Mouse (Mus musculus): ENCODE measurements around the gene Tamm41. TPM values are rescaled to one million over a fixed set of nuclear protein-coding genes. Genes with fewer than 3 reads are reported as not detected.

Gene Tamm41
- polyA plus RNA-seq (2016; fragmentation: Nextera tagmentation; extraction: Ambion mirVana) = 68.5 and 71.0 TPM in 2 replicates

- peak within 1 kb of the TSS; percentile 79 for H3K4me2 ChIP-seq
- H3K9ac ChIP-seq = peak within 1 kb of the TSS; percentile 91
- H3K27ac ChIP-seq = no peak within 1 kb of the TSS
- peaks cover 23% of the 10 kb centered on the region for H3K36me3 ChIP-seq (replicated peaks)
- H3K4me3 ChIP-seq (replicated peaks) = peak within 1 kb of the TSS; percentile 95
- no peaks in the 10 kb centered on the region for H3K9me3 ChIP-seq
- WGBS = under 1% methylated on average over 55 of the region's 57 CpGs
- H3K4me1 ChIP-seq = peaks cover 15% of the 10 kb centered on the region
- no peaks in the 10 kb centered on the region for H3K27me3 ChIP-seq
- ATAC-seq (ENCODE audit: low FRiP score) = peak; percentile 98
These were observed at the start of gene Tamm41 for GRCm38 (mm10) chr6:115037103-115038094. Gene Tamm41 (minus strand): TSS chr6:115037876.

GRCm38 (mm10) chr6:115085274-115085841, 47.7 kb upstream of the Tamm41 start:
- Histone ChIP-seq H3K4me2 (no peak overlapping the region), H3K4me3 (replicated peaks) (no peak overlapping the region), H3K9ac (no peak overlapping the region), H3K27me3 (no peaks in the 10 kb centered on the region), H3K36me3 (replicated peaks) (no peaks in the 10 kb centered on the region), H3K27ac (no peak overlapping the region), H3K9me3 (no peaks in the 10 kb centered on the region), H3K4me1 (0 out of 2 replicates have a peak, but pooled peaks cover 3% of the 10 kb centered on the region)
- WGBS = 57% methylated on average over 9 of the region's 9 CpGs
- no peak for ATAC-seq (ENCODE audit: low FRiP score)

GRCm38 (mm10) chr6:115076781-115077575, 39.3 kb upstream of the Tamm41 start:
- WGBS = 48% methylated on average over 9 of the region's 9 CpGs
- no peak for ATAC-seq (ENCODE audit: low FRiP score)
- H3K27ac ChIP-seq = no peak overlapping the region

GRCm38 (mm10) chr6:115072024-115072423, 34.3 kb upstream of the Tamm41 start:
- Histone ChIP-seq H3K36me3 (replicated peaks) (no peaks in the 10 kb centered on the region), H3K9me3 (no peaks in the 10 kb centered on the region), H3K4me1 (no peaks in the 10 kb centered on the region), H3K27me3 (no peaks in the 10 kb centered on the region), H3K4me2 (no peak overlapping the region), H3K9ac (no peak overlapping the region), H3K4me3 (replicated peaks) (no peak overlapping the region), H3K27ac (no peak overlapping the region)
- ATAC-seq (ENCODE audit: low FRiP score) = no peak
- WGBS = 89% methylated on average over 2 of the region's 2 CpGs

More at GRCm38 (mm10) chr6:115076781-115077575, 39.3 kb upstream of the Tamm41 start:
- no peak overlapping the region for H3K4me2 ChIP-seq
- no peak overlapping the region for H3K4me3 ChIP-seq (replicated peaks)
- H3K27me3 ChIP-seq = no peaks in the 10 kb centered on the region
- H3K9me3 ChIP-seq = no peaks in the 10 kb centered on the region
- no peaks in the 10 kb centered on the region for H3K4me1 ChIP-seq
- H3K9ac ChIP-seq = no peak overlapping the region
- H3K36me3 ChIP-seq (replicated peaks) = no peaks in the 10 kb centered on the region

GRCm38 (mm10) chr6:115065411-115066241, 27.9 kb upstream of the Tamm41 start:
- no peak for ATAC-seq (ENCODE audit: low FRiP score)
- H3K4me2 ChIP-seq = no peak overlapping the region
- H3K36me3 ChIP-seq (replicated peaks) = no peaks in the 10 kb centered on the region
- H3K9ac ChIP-seq = no peak overlapping the region
- H3K4me3 ChIP-seq (replicated peaks) = no peak overlapping the region
- 43% methylated on average over 13 of the region's 13 CpGs for WGBS
- no peaks in the 10 kb centered on the region for H3K4me1 ChIP-seq
- no peaks in the 10 kb centered on the region for H3K9me3 ChIP-seq
- no peak overlapping the region for H3K27ac ChIP-seq
- no peaks in the 10 kb centered on the region for H3K27me3 ChIP-seq

GRCm38 (mm10) chr6:115062605-115063350, 25.1 kb upstream of the Tamm41 start:
- Histone ChIP-seq H3K4me2 (no peak overlapping the region), H3K27me3 (no peaks in the 10 kb centered on the region), H3K9ac (no peak overlapping the region), H3K36me3 (replicated peaks) (no peaks in the 10 kb centered on the region), H3K4me1 (no peaks in the 10 kb centered on the region), H3K27ac (no peak overlapping the region), H3K9me3 (no peaks in the 10 kb centered on the region), H3K4me3 (replicated peaks) (no peak overlapping the region)
- 82% methylated on average over 5 of the region's 5 CpGs for WGBS
- ATAC-seq (ENCODE audit: low FRiP score) = no peak

GRCm38 (mm10) chr6:115059227-115059626, 21.6 kb upstream of the Tamm41 start:
- Histone ChIP-seq H3K4me1 (no peaks in the 10 kb centered on the region), H3K27ac (0 out of 2 replicates have a peak overlapping the region, but pooled peaks have one; percentile 25), H3K4me3 (replicated peaks) (no peak overlapping the region), H3K36me3 (replicated peaks) (no peaks in the 10 kb centered on the region), H3K9ac (no peak overlapping the region), H3K4me2 (no peak overlapping the region), H3K27me3 (no peaks in the 10 kb centered on the region), H3K9me3 (no peaks in the 10 kb centered on the region)
- no peak for ATAC-seq (ENCODE audit: low FRiP score)
- WGBS = 61% methylated on average over 5 of the region's 5 CpGs

GRCm38 (mm10) chr6:115056699-115057098, 19.0 kb upstream of the Tamm41 start:
- Histone ChIP-seq H3K9ac (no peak overlapping the region), H3K4me2 (no peak overlapping the region), H3K27me3 (no peaks in the 10 kb centered on the region), H3K36me3 (replicated peaks) (no peaks in the 10 kb centered on the region), H3K9me3 (no peaks in the 10 kb centered on the region), H3K27ac (no peak overlapping the region), H3K4me1 (no peaks in the 10 kb centered on the region), H3K4me3 (replicated peaks) (no peak overlapping the region)
- 33% methylated on average over 2 of the region's 2 CpGs for WGBS
- ATAC-seq (ENCODE audit: low FRiP score) = no peak

GRCm38 (mm10) chr6:115055440-115055839, 17.8 kb upstream of the Tamm41 start:
- Histone ChIP-seq H3K9ac (no peak overlapping the region), H3K27me3 (no peaks in the 10 kb centered on the region), H3K36me3 (replicated peaks) (no peaks in the 10 kb centered on the region), H3K4me1 (no peaks in the 10 kb centered on the region), H3K4me2 (no peak overlapping the region), H3K4me3 (replicated peaks) (no peak overlapping the region), H3K9me3 (no peaks in the 10 kb centered on the region), H3K27ac (no peak overlapping the region)
- 84% methylated on average over 4 of the region's 4 CpGs for WGBS
- no peak for ATAC-seq (ENCODE audit: low FRiP score)

GRCm38 (mm10) chr6:115051586-115052197, 14.0 kb upstream of the Tamm41 start:
- H3K27ac ChIP-seq = no peak overlapping the region
- no peaks in the 10 kb centered on the region for H3K36me3 ChIP-seq (replicated peaks)
- no peak overlapping the region for H3K4me3 ChIP-seq (replicated peaks)
- no peak overlapping the region for H3K9ac ChIP-seq
- no peak overlapping the region for H3K4me2 ChIP-seq
- ATAC-seq (ENCODE audit: low FRiP score) = no peak
- H3K4me1 ChIP-seq = no peaks in the 10 kb centered on the region
- WGBS = 72% methylated on average over 6 of the region's 6 CpGs
- no peaks in the 10 kb centered on the region for H3K9me3 ChIP-seq
- H3K27me3 ChIP-seq = no peaks in the 10 kb centered on the region

- WGBS = 24% methylated on average over 4 of the region's 4 CpGs
- Histone ChIP-seq H3K4me2 (no peak overlapping the region), H3K27ac (no peak overlapping the region), H3K4me3 (replicated peaks) (no peak overlapping the region), H3K36me3 (replicated peaks) (no peaks in the 10 kb centered on the region), H3K4me1 (no peaks in the 10 kb centered on the region), H3K27me3 (no peaks in the 10 kb centered on the region), H3K9me3 (no peaks in the 10 kb centered on the region), H3K9ac (no peak overlapping the region)
- no peak for ATAC-seq (ENCODE audit: low FRiP score)
These were observed 11.3 kb upstream of the Tamm41 start for GRCm38 (mm10) chr6:115049015-115049414.

Data from forebrain, embryonic 12.5 days (tissue).